Mouse (Mus musculus): ENCODE measurements around the gene Gm44503.

GRCm38 (mm10) chr9:72991420-72991819, 32.8 kb downstream of the Gm44503 start:
- TF ChIP-seq CTCF (IDR thresholded peaks at IDR 0.05; ENCODE audit: control insufficient read depth, insufficient read depth, insufficient replicate concordance, low read depth, low read length) (no peak), POLR2A (IDR thresholded peaks at IDR 0.05; ENCODE audit: control insufficient read depth, low read depth, low read length) (no peak)

Data from testis, adult 2 months (tissue).